Mouse (Mus musculus) layer of hippocampus, adult 11-12 months (tissue): ENCODE measurements around the gene Thbs3.
A peak's percentile ranks its signal among the peaks of the same experiment; 100 is the strongest.

Experiments used
- DNase-seq: peaks from one replicate; pipeline ENCODE4 v3.0.0; 2022; ENCODE audit warnings: low spot score

Thbs3 gene

DNA sequence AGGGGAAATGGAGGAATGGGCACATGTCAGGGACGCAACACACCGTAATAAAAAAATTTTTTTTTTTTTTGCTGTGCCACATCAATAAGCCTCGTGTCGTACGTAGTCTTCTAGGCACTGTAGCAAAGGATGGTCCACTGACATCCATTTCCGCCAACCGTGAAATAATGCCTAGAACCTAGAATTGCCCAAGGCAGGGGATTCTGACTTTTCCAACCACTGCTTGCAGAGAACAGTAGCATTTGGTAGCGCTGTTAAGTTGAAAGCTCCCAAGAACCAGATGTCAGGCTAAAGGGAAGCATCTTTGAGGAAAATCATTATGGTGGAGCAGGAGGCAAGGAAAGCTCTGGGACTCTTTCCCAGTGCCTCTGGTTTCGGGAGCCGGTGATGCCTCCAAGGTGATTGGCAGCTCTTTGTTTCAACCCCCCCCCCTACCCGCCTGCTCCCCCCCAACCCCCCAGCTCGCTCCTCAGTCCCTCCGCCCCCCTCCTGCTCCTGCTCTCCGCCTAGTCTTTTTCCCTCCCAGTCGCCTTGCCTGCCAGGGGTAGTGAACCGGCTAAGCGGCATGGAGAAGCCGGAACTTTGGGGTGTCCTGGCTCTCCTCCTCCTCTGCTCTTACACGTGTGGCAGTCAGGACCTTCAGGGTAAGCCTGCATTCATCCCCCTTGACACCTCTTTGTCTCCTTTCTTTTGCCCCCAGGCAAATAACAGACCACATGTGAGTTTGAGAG is at the start of gene Thbs3:
TSS of gene Thbs3 (plus strand) at position 500 of the 731 bp plus-strand sequence.
- peak; percentile 17 for DNase-seq

GRCm38 (mm10) chr3:89165268-89165870 is 49.6 kb upstream of the Thbs3 start:
- DNase-seq = no peak

- no peak for DNase-seq
Observed at GRCm38 (mm10) chr3:89166945-89167344, 48.0 kb upstream of the Thbs3 start.

DNA sequence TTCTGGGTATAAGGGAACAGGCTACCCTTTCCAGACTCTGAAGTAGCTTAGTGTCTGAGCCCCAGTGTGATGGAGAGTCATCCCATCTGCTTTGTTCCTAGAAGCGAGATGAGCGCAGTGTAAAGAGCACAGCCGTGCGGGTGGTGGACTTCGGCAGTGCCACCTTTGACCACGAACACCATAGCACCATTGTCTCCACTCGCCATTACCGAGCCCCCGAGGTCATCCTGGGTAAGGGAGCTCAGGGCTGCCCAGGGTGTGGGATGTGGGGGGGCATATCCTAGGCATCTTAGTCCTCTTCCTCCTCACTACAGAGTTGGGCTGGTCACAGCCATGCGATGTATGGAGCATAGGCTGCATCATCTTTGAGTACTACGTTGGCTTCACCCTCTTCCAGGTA is 40.1 kb upstream of the Thbs3 start:
- no peak for DNase-seq

- DNase-seq = no peak
Observed at GRCm38 (mm10) chr3:89175544-89175943, 39.4 kb upstream of the Thbs3 start.

GRCm38 (mm10) chr3:89176421-89176820 is 38.6 kb upstream of the Thbs3 start:
- no peak for DNase-seq

DNA sequence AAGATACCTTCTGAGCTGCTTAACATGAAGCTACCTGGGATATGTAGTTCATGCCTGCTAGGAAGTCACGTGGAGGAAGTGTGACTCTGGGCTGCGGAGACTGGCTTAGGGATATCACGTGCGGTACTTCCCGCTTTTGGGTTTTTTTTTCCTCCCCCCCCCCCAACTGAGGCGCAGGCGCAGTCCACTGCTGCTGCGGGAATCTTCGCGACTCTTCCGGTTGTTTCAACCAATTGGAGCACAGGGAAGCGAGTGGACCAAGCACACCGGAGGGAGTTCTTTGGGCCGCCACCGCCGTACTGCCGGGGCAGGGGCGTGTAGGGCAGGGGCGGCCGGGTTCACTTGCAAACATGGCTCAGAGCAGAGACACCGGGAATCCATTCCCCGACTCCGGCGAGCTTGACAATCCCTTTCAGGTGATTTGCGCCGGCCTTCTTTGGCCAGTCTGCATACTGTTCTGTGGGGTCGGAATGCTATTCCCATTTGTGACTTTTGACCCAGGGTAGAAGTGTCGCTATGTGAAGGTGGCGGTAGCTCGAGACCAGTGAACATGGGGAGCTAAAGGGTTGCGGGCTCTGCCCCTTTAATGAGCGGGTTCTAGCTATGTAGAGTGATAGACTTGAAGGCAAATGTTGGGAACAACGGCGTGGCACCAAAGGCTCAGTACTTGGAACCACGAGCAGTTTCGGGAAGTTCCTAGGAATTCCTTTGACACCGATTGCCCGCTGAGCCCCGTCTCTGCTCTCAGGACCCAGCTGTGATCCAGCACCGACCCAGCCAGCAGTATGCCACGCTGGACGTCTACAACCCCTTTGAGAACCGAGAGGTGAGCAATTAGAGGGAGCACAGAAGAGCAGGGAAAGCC is 37.5 kb upstream of the Thbs3 start, which contains the start of gene Scamp3:
TSS of gene Scamp3 (plus strand) at position 232 of the 865 bp plus-strand sequence.
- peak; percentile 91 for DNase-seq

GRCm38 (mm10) chr3:89178107-89178385 is 36.9 kb upstream of the Thbs3 start:
- no peak for DNase-seq

GRCm38 (mm10) chr3:89179056-89179455 is 35.9 kb upstream of the Thbs3 start:
- DNase-seq = no peak

GRCm38 (mm10) chr3:89181749-89182500 is 33.1 kb upstream of the Thbs3 start:
- DNase-seq = no peak

DNA sequence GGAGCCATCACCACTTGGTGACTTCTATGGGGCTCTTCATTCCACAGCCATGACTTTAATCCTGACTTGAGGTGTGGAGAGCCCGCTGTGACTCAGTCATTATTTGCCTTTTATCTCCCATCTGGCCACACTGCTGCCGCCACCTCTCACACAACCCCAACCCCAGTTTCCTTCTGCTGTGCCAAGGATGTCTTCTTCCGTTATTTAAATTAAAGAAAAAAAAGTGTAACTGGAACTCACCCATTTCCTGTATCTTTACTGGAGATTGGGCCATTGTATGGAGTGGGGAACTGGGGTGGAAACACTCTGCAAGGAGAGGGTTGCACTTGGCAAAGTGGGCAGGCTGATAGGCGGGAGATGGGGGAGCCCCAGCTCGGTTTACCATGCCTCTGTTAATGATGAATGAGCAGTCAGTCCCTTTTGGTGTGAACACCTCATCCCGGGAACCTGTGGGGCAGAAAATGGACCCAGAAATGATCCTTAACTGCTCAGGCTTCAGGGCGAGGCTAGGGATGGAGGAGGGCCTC is 32.4 kb upstream of the Thbs3 start:
- no peak for DNase-seq

DNA sequence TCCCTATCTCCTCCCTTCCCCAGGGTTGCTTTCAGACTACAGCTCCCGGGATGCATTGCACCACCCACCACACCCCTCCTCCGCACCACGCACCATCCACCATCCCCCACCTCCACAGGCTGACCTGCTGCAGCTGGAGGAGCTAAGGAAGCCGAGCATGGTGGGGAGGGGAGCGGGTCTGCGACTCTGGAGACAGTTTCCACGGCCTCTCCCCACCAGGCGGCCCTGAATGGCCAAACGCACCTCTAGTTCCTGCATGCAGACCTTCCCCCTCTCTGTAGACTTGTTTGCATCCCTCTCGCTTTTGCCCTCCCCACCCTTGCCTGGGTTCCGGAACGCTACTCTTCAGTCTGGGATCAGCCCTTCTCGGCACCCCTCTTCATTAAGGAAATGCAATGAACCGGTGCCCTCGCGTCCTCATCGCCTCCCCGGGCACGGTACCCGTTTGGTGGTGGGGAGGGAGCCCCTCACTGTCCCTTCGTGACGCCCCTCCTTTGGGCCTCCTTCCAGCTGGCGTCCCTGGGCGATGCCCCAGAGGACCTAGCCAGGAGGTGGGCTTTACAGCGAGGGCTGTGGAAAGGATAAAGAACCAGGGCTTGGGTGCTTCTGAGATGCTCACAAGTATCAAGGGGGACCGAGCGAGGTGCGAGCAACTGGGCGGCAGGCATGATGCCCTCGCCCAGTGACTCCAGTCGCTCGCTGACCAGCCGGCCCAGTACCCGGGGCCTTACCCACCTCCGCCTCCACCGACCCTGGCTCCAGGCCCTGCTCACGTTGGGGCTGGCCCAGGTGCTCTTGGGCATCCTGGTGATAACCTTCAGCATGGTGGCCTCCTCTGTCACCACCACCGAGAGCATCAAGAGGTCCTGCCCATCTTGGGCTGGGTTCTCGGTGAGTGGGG is 31.7 kb upstream of the Thbs3 start, which contains the start of gene Fam189b:
TSS of gene Fam189b (plus strand) at position 86 of the 901 bp plus-strand sequence.
- peak; percentile 90 for DNase-seq

- DNase-seq = no peak
Observed at GRCm38 (mm10) chr3:89183959-89184315, 31.0 kb upstream of the Thbs3 start.

- DNase-seq = no peak
Observed at GRCm38 (mm10) chr3:89187197-89187596, 27.8 kb upstream of the Thbs3 start.

- no peak for DNase-seq
Observed at GRCm38 (mm10) chr3:89187690-89188477, 27.1 kb upstream of the Thbs3 start.

DNA sequence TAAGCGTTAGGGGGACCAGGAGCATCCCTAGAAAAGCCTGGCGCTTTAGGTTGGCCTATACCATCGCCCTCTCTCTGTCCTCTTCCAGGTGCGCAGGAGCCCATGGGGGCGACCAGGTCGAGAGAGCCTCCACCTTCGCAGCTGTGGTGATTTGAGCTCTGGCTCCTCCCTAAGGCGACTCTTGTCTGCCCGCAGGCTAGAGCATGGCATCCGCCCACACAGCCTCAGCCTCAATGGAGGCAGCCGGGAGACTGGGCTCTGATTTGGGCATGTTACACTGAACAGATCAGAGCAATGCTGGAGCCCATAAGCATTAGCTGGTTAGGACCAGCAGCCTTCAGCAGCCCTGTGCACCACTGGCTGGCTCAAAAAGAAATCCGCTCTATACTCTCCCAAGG is 26.5 kb upstream of the Thbs3 start:
- no peak for DNase-seq

DNA sequence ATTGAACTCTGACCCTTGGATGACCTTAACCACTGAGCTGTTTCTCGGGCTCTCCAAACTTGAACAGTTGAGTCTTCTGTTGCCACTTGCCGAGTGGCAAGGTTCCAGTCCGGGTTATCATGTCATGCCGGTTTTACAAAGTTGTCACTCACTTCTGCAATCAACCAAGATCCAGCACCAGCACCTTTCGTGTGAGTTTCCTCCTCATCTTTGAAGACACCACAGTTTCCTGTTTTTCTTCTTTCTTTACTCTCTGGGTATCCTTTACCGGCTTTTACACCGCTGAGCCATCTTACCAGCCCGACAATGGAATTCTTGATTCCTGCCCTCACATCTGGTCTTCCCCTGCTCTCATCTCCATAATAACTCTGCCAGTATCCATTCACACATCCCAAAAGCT is 24.5 kb upstream of the Thbs3 start:
- DNase-seq = no peak

- DNase-seq = no peak
Observed at GRCm38 (mm10) chr3:89193351-89193750, 21.6 kb upstream of the Thbs3 start.

- DNase-seq = no peak
Observed at GRCm38 (mm10) chr3:89193853-89194252, 21.1 kb upstream of the Thbs3 start.
